Mouse (Mus musculus) fibroblast of lung, adult 2 months (primary cell): Measurements from ENCODE around the gene Dhcr7.

Experiments
- DNase-seq: peaks from one replicate; pipeline ENCODE4 v3.0.0-alpha.2; 2011; ENCODE audit warnings: low read depth

Gene Dhcr7

GRCm38 (mm10) chr7:143833581-143834190 is 10.7 kb downstream of the Dhcr7 start:
- no peak for DNase-seq

GRCm38 (mm10) chr7:143834316-143834715 is 11.4 kb downstream of the Dhcr7 start:
- no peak for DNase-seq

GRCm38 (mm10) chr7:143834972-143835371 is 12.0 kb downstream of the Dhcr7 start:
- DNase-seq, result no peak

- no peak for DNase-seq
Measured at GRCm38 (mm10) chr7:143837705-143838358, 14.9 kb downstream of the Dhcr7 start.

- no peak for DNase-seq
Measured at GRCm38 (mm10) chr7:143840121-143840520, 17.2 kb downstream of the Dhcr7 start.

- no peak for DNase-seq
Measured at GRCm38 (mm10) chr7:143841301-143841700, 18.4 kb downstream of the Dhcr7 start.

- no peak for DNase-seq
Measured at GRCm38 (mm10) chr7:143848127-143848767, 25.3 kb downstream of the Dhcr7 start.

- DNase-seq, result no peak
Measured at GRCm38 (mm10) chr7:143848768-143849482, 26.0 kb downstream of the Dhcr7 start.

GRCm38 (mm10) chr7:143866538-143866937 is 43.6 kb downstream of the Dhcr7 start, which contains the start of gene Gm498:
TSS of gene Gm498 (plus strand) at chr7:143866838.
- no peak for DNase-seq

GRCm38 (mm10) chr7:143868874-143869273 is 45.9 kb downstream of the Dhcr7 start:
- DNase-seq, result no peak

GRCm38 (mm10) chr7:143883717-143884116 is 60.8 kb downstream of the Dhcr7 start:
- no peak for DNase-seq

- DNase-seq, result no peak
Measured at GRCm38 (mm10) chr7:143891146-143891545, 68.2 kb downstream of the Dhcr7 start.

- no peak for DNase-seq
Measured at GRCm38 (mm10) chr7:143892361-143892760, 69.4 kb downstream of the Dhcr7 start.
